Mouse (Mus musculus) lung, embryonic 16.5 days (tissue): ENCODE measurements around the gene Slc8b1. TPM values are rescaled to one million over a fixed set of nuclear protein-coding genes. Genes with fewer than 3 reads are reported as not detected.

ENCODE experiments used
- ATAC-seq: fragments of 200-750 bp; cut with Nextera tagmentation; 2 replicates; pipeline ENCODE4 v1.8.0; 2017; ENCODE audit warnings: low read depth, mild to moderate bottlenecking, moderate library complexity
- H3K27ac ChIP-seq: fragments of 300-500 bp; sonication (generic); 2 replicates; pipeline ENCODE4 v1.5.1; 2014; ENCODE audit warnings: mild to moderate bottlenecking, control low read depth, low read length
- H3K27me3 ChIP-seq: fragments of 300-500 bp; sonication (generic); 2 replicates; pipeline ENCODE4 v1.6.1; 2014; ENCODE audit warnings: low read depth, low read length, mixed read lengths; ENCODE audit not compliant: control insufficient read depth, insufficient read depth
- H3K36me3 ChIP-seq: fragments of 300-500 bp; sonication (generic); 2 replicates; pipeline ENCODE4 v1.6.1; 2014; ENCODE audit warnings: low read length; ENCODE audit not compliant: control insufficient read depth, insufficient read depth
- H3K4me1 ChIP-seq: fragments of 300-500 bp; sonication (generic); replicated peaks from 2 replicates; pipeline ENCODE4 v1.6.1; 2014; ENCODE audit warnings: low read length, mixed read lengths; ENCODE audit not compliant: control insufficient read depth, insufficient read depth
- H3K4me2 ChIP-seq: fragments of 300-500 bp; sonication (generic); 2 replicates; pipeline ENCODE4 v1.6.1; 2014; ENCODE audit warnings: low read depth, low read length, control low read depth
- H3K4me3 ChIP-seq: fragments of 300-500 bp; sonication (generic); 2 replicates; pipeline ENCODE4 v1.5.1; 2014; ENCODE audit warnings: mild to moderate bottlenecking, low read length, control low read depth
- H3K9ac ChIP-seq: fragments of 300-500 bp; sonication (generic); 2 replicates; pipeline ENCODE4 v1.6.1; 2014; ENCODE audit warnings: low read length, control low read depth
- H3K9me3 ChIP-seq: fragments of 300-500 bp; sonication (generic); 2 replicates; pipeline ENCODE4 v1.6.1; 2016; ENCODE audit warnings: low read length; ENCODE audit not compliant: control insufficient read depth
- WGBS: fragments of 180-500 bp; shearing (Covaris S2); extraction: QIAGEN DNeasy Blood & Tissue Kit; methylation state at CpG from one replicate; pipeline ENCODE4 v1.1.7; 2014; 5-methylcytosine and 5-hydroxymethylcytosine counted together
- polyA plus RNA-seq: library from polyadenylated mRNA; unstranded; fragments of >200 nt; fragmentation: Nextera tagmentation; extraction: Ambion mirVana; gene quantifications from 2 replicates; pipeline ENCODE4 v1.2.1, GENCODE M21; 2015

Slc8b1 gene
- polyA plus RNA-seq, 1 experiment from 2014 or later, result 8.5 TPM

- Histone ChIP-seq H3K4me1 (peaks cover 12% of the 10 kb centered on the region), H3K27ac (no peak overlapping the region), H3K9ac (no peak overlapping the region), H3K4me3 (no peak overlapping the region), H3K9me3 (no peaks in the 10 kb centered on the region), H3K27me3 (no peaks in the 10 kb centered on the region), H3K36me3 (peaks cover 16% of the 10 kb centered on the region), H3K4me2 (no peak overlapping the region)
- 86% methylated on average over 24 of the region's 24 CpGs for WGBS
- no peak for ATAC-seq
Observed at GRCm38 (mm10) chr5:120555871-120556270, 44.9 kb downstream of the Slc8b1 start.

- no peak for ATAC-seq
- H3K27ac ChIP-seq, result no peak overlapping the region
- no peak overlapping the region for H3K4me3 ChIP-seq
- no peaks in the 10 kb centered on the region for H3K27me3 ChIP-seq
- H3K9ac ChIP-seq, result no peak overlapping the region
- H3K4me1 ChIP-seq, result peaks cover 20% of the 10 kb centered on the region
- H3K9me3 ChIP-seq, result no peaks in the 10 kb centered on the region
- H3K36me3 ChIP-seq, result peaks cover 16% of the 10 kb centered on the region
- 61% methylated on average over 8 of the region's 8 CpGs for WGBS
- H3K4me2 ChIP-seq, result no peak overlapping the region
Observed at GRCm38 (mm10) chr5:120558041-120558440, 47.1 kb downstream of the Slc8b1 start.

- H3K9me3 ChIP-seq, result no peaks in the 10 kb centered on the region
- peaks cover 13% of the 10 kb centered on the region for H3K36me3 ChIP-seq
- WGBS, result 55% methylated on average over 14 of the region's 14 CpGs
- no peak for ATAC-seq
- H3K27me3 ChIP-seq, result no peaks in the 10 kb centered on the region
- no peak overlapping the region for H3K27ac ChIP-seq
- peaks cover 28% of the 10 kb centered on the region for H3K4me1 ChIP-seq
- H3K9ac ChIP-seq, result no peak overlapping the region
- H3K4me2 ChIP-seq, result no peak overlapping the region
- no peak overlapping the region for H3K4me3 ChIP-seq
Observed at GRCm38 (mm10) chr5:120558762-120559161, 47.8 kb downstream of the Slc8b1 start.

- peak overlapping the region; percentile 2; the same call in 1 of the 2 replicates for H3K4me2 ChIP-seq
- H3K27me3 ChIP-seq, result no peaks in the 10 kb centered on the region
- no peak for ATAC-seq
- H3K9ac ChIP-seq, result peak overlapping the region; percentile 32; the same call in 1 of the 2 replicates
- H3K27ac ChIP-seq, result peak overlapping the region; percentile 57
- H3K9me3 ChIP-seq, result no peaks in the 10 kb centered on the region
- peaks cover 34% of the 10 kb centered on the region for H3K4me1 ChIP-seq
- 45% methylated on average over 9 of the region's 9 CpGs for WGBS
- H3K36me3 ChIP-seq, result peaks cover 6% of the 10 kb centered on the region
- H3K4me3 ChIP-seq, result 0 out of 2 replicates have a peak overlapping the region, but pooled peaks have one; percentile 5
Observed at GRCm38 (mm10) chr5:120560129-120560615, 49.2 kb downstream of the Slc8b1 start.

GRCm38 (mm10) chr5:120560616-120561311, 49.8 kb downstream of the Slc8b1 start:
- H3K4me3 ChIP-seq, result peak overlapping the region; percentile 23; the same call in 1 of the 2 replicates
- 9% methylated on average over 16 of the region's 16 CpGs for WGBS
- H3K4me1 ChIP-seq, result peaks cover 39% of the 10 kb centered on the region
- H3K9ac ChIP-seq, result peak overlapping the region; percentile 17; the same call in 1 of the 2 replicates
- H3K27me3 ChIP-seq, result no peaks in the 10 kb centered on the region
- peak overlapping the region; percentile 42 for H3K4me2 ChIP-seq
- peaks cover 5% of the 10 kb centered on the region for H3K36me3 ChIP-seq
- ATAC-seq, result peak; percentile 55
- peak overlapping the region; percentile 69 for H3K27ac ChIP-seq
- H3K9me3 ChIP-seq, result no peaks in the 10 kb centered on the region

- Histone ChIP-seq H3K27me3 (no peaks in the 10 kb centered on the region), H3K36me3 (no peaks in the 10 kb centered on the region), H3K4me1 (peaks cover 64% of the 10 kb centered on the region), H3K27ac (peak overlapping the region; percentile 92), H3K9ac (peak overlapping the region; percentile 48), H3K4me3 (no peak overlapping the region), H3K9me3 (no peaks in the 10 kb centered on the region), H3K4me2 (0 out of 2 replicates have a peak overlapping the region, but pooled peaks have one; percentile 5)
- 23% methylated on average over 28 of the region's 28 CpGs for WGBS
- ATAC-seq, result peak; percentile 73
Observed at GRCm38 (mm10) chr5:120562956-120563913, 52.3 kb downstream of the Slc8b1 start.

GRCm38 (mm10) chr5:120563914-120564311, 52.9 kb downstream of the Slc8b1 start:
- Histone ChIP-seq H3K9me3 (no peaks in the 10 kb centered on the region), H3K27ac (peak overlapping the region; percentile 92), H3K36me3 (no peaks in the 10 kb centered on the region), H3K4me3 (no peak overlapping the region), H3K9ac (no peak overlapping the region; the same call in 1 of the 2 replicates), H3K27me3 (no peaks in the 10 kb centered on the region), H3K4me2 (no peak overlapping the region), H3K4me1 (peaks cover 69% of the 10 kb centered on the region)
- no peak for ATAC-seq
- WGBS, result 31% methylated on average over 4 of the region's 4 CpGs

- H3K36me3 ChIP-seq, result no peaks in the 10 kb centered on the region
- H3K4me1 ChIP-seq, result peaks cover 70% of the 10 kb centered on the region
- WGBS, result 41% methylated on average over 15 of the region's 15 CpGs
- no peak overlapping the region for H3K4me2 ChIP-seq
- no peak overlapping the region for H3K4me3 ChIP-seq
- peak overlapping the region; percentile 5; the same call in 1 of the 2 replicates for H3K9ac ChIP-seq
- no peaks in the 10 kb centered on the region for H3K9me3 ChIP-seq
- no peak for ATAC-seq
- peak overlapping the region; percentile 45; the same call in 1 of the 2 replicates for H3K27ac ChIP-seq
- H3K27me3 ChIP-seq, result no peaks in the 10 kb centered on the region
Observed at GRCm38 (mm10) chr5:120565171-120565905, 54.4 kb downstream of the Slc8b1 start.
